Mouse (Mus musculus) heart, embryonic 12.5 days (tissue): ENCODE data around the gene Col4a2. TPM values are rescaled to one million over a fixed set of nuclear protein-coding genes. Genes with fewer than 3 reads are reported as not detected.
A peak's percentile ranks its signal among the peaks of the same experiment; 100 is the strongest.

Experiments
- ATAC-seq: fragments of 200-750 bp; cut with Nextera tagmentation; 2 replicates; pipeline ENCODE4 v1.8.0; 2017; ENCODE audit warnings: moderate TSS enrichment, moderate library complexity; ENCODE audit not compliant: insufficient number of reproducible peaks, low FRiP score
- H3K27ac ChIP-seq: fragments of 300-500 bp; sonication (generic); 2 replicates; pipeline ENCODE4 v1.5.1; 2016; ENCODE audit warnings: mild to moderate bottlenecking, moderate library complexity; ENCODE audit not compliant: poor library complexity, severe bottlenecking
- H3K27me3 ChIP-seq: fragments of 300-500 bp; sonication (generic); replicated peaks from 2 replicates; pipeline ENCODE4 v1.6.1; 2016; ENCODE audit warnings: mild to moderate bottlenecking, moderate library complexity
- H3K36me3 ChIP-seq: fragments of 300-500 bp; sonication (generic); 2 replicates; pipeline ENCODE4 v1.6.1; 2016; ENCODE audit warnings: mild to moderate bottlenecking, moderate library complexity
- H3K4me1 ChIP-seq: fragments of 300-500 bp; sonication (generic); replicated peaks from 2 replicates; pipeline ENCODE4 v1.6.1; 2016; ENCODE audit warnings: mild to moderate bottlenecking
- H3K4me2 ChIP-seq: fragments of 300-500 bp; sonication (generic); 2 replicates; pipeline ENCODE4 v1.6.1; 2016; ENCODE audit warnings: mild to moderate bottlenecking, moderate library complexity
- H3K4me3 ChIP-seq: fragments of 300-500 bp; sonication (generic); 2 replicates; pipeline ENCODE4 v1.5.1; 2016; ENCODE audit warnings: mild to moderate bottlenecking
- H3K9ac ChIP-seq: fragments of 300-500 bp; sonication (generic); 2 replicates; pipeline ENCODE4 v1.6.1; 2016; ENCODE audit warnings: mild to moderate bottlenecking, moderate library complexity
- H3K9me3 ChIP-seq: fragments of 300-500 bp; sonication (generic); replicated peaks from 2 replicates; pipeline ENCODE4 v1.6.1; 2016; ENCODE audit warnings: mild to moderate bottlenecking, moderate library complexity
- WGBS: fragments of 180-500 bp; shearing (Covaris S2); methylation state at CpG from one replicate; pipeline ENCODE4 v1.1.7; 2016; 5-methylcytosine and 5-hydroxymethylcytosine counted together
- polyA plus RNA-seq: library from polyadenylated mRNA; unstranded; fragments of >200 nt; fragmentation: Nextera tagmentation; extraction: Ambion mirVana; gene quantifications from 2 replicates; pipeline ENCODE4 v1.2.1, GENCODE M21; 2016

Gene Col4a2
- polyA plus RNA-seq, 1 experiment from 2014 or later: 117 TPM

- ATAC-seq: no peak
- H3K27ac ChIP-seq: no peak overlapping the region
- peaks cover 5% of the 10 kb centered on the region; the same call in 1 of the 2 replicates for H3K36me3 ChIP-seq
- no peak overlapping the region for H3K4me3 ChIP-seq
- no peak overlapping the region for H3K9ac ChIP-seq
- peaks cover 63% of the 10 kb centered on the region for H3K4me1 ChIP-seq
- H3K27me3 ChIP-seq: no peaks in the 10 kb centered on the region
- WGBS: 84% methylated on average over 10 of the region's 10 CpGs
- H3K9me3 ChIP-seq: no peaks in the 10 kb centered on the region
- no peak overlapping the region for H3K4me2 ChIP-seq
Observed at GRCm38 (mm10) chr8:11296282-11296943, 16.2 kb upstream of the Col4a2 start.

DNA sequence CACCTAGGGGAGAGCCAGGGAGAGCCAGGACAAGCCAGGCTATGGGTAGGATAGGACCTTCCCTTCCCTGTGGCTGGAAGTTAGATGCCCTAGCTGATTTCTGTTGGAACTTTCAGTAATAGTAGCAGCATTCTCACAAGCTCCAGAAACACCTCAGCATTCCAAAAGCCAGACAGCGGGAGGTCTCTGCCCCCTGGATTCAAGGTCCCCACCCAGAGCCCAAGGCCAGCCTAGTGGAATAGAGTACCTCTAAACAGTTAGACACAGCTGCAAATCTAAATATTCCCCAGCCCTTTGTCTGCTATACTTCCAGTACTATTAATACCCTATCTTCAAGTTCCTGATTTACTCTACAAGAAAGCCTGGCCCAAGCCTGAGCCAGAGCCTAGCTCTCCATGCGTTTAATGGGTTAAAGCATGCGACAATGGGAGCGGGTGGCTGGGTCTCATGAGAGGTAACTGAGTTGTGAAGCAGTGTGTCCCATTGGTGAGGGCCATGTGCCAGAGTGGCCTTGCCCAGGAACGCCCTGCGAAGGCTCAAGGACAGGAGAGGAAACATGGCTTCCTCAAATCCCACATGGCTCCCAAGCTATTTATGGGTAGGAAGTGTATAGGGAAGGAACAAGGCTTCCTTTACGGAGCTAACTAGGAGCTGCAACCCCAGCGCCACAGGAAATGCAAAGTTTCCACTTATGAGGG lies 15.3 kb upstream of the Col4a2 start:
- ATAC-seq: peak; percentile 60; the same call in 1 of the 2 replicates
- Histone ChIP-seq H3K27me3 (no peaks in the 10 kb centered on the region), H3K9me3 (no peaks in the 10 kb centered on the region), H3K27ac (peak overlapping the region; percentile 61), H3K4me1 (peaks cover 63% of the 10 kb centered on the region), H3K4me2 (no peak overlapping the region), H3K36me3 (peaks cover 5% of the 10 kb centered on the region; the same call in 1 of the 2 replicates), H3K9ac (no peak overlapping the region), H3K4me3 (no peak overlapping the region)
- WGBS: 56% methylated on average over 8 of the region's 8 CpGs

DNA sequence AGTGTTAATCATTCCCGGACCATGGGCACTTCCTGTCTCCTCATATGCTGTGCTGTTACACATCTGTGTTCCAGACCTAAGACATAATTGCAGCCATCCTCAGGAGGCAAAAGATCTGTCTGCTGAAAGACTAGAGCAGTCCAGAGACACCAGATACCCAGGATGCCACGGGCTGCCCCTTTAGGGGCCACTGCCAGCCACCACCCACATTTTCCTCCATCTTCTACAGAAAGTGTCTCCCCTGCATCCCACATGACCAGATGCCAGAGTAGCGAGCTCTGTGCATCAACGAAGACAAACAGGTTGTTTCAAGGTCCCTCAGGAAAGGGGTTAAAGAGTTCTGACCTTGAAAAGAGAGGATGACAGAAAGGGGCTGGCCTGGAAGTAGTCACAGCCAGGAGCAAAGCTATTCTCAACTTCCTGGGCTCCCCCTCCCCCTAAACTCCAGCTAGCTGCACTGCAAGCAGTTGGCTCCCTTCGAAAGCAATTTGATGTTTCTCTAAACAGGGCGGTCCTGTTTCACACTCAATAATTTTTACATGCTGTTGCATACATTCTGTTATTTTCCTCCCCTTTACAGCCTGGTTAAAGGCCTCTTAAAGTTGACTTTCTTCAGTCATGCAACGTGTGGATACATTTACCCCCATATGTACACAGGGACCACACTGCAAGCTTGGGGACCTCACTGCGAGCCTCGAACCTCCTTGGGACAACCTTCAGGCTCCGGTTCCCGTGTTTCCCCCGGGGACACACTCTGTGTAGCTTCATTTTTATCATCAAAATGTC lies 13.9 kb upstream of the Col4a2 start:
- peaks cover 62% of the 10 kb centered on the region for H3K4me1 ChIP-seq
- H3K27me3 ChIP-seq: no peaks in the 10 kb centered on the region
- H3K4me3 ChIP-seq: no peak overlapping the region
- H3K36me3 ChIP-seq: no peaks in the 10 kb centered on the region
- H3K4me2 ChIP-seq: no peak overlapping the region
- 0 out of 2 replicates have a peak overlapping the region, but pooled peaks have one; percentile 16 for H3K9ac ChIP-seq
- H3K9me3 ChIP-seq: no peaks in the 10 kb centered on the region
- peak overlapping the region; percentile 61 for H3K27ac ChIP-seq
- 53% methylated on average over 12 of the region's 12 CpGs for WGBS
- no peak for ATAC-seq

DNA sequence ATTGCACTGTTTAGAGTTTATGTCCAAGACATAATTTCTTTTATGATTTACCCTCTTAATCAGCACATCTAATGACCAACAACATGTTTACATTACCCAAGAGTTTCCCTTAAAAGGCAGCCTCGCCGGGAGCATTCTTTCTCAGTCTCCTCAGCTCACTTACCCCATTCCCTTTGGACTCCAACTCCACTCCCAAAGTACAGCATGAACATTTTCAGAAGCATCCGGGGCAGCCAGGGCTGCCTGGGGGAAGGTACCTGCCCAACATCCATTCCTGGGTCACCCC lies 13.3 kb upstream of the Col4a2 start:
- Histone ChIP-seq H3K27ac (peak overlapping the region; percentile 61), H3K4me3 (no peak overlapping the region), H3K36me3 (no peaks in the 10 kb centered on the region), H3K9ac (no peak overlapping the region), H3K4me2 (no peak overlapping the region), H3K4me1 (peaks cover 56% of the 10 kb centered on the region), H3K9me3 (no peaks in the 10 kb centered on the region), H3K27me3 (no peaks in the 10 kb centered on the region)
- WGBS: 77% methylated on average over 3 of the region's 3 CpGs
- ATAC-seq: no peak

- Histone ChIP-seq H3K4me1 (peaks cover 51% of the 10 kb centered on the region), H3K9ac (no peak overlapping the region), H3K27ac (no peak overlapping the region), H3K9me3 (no peaks in the 10 kb centered on the region), H3K36me3 (no peaks in the 10 kb centered on the region; the same call in 1 of the 2 replicates), H3K4me3 (no peak overlapping the region), H3K4me2 (no peak overlapping the region), H3K27me3 (no peaks in the 10 kb centered on the region)
- 71% methylated on average over 8 of the region's 8 CpGs for WGBS
- no peak for ATAC-seq
Observed at GRCm38 (mm10) chr8:11300436-11300835, 12.2 kb upstream of the Col4a2 start.

- Histone ChIP-seq H3K9ac (no peak overlapping the region), H3K27me3 (no peaks in the 10 kb centered on the region), H3K4me3 (no peak overlapping the region), H3K9me3 (no peaks in the 10 kb centered on the region), H3K4me2 (no peak overlapping the region), H3K36me3 (peaks cover 12% of the 10 kb centered on the region), H3K27ac (no peak overlapping the region), H3K4me1 (peaks cover 37% of the 10 kb centered on the region)
- no peak for ATAC-seq
- 75% methylated on average over 6 of the region's 6 CpGs for WGBS
Observed at GRCm38 (mm10) chr8:11304027-11304601, 8.5 kb upstream of the Col4a2 start.

- 81% methylated on average over 1 of the region's 1 CpGs for WGBS
- Histone ChIP-seq H3K27ac (no peak overlapping the region), H3K4me1 (peaks cover 37% of the 10 kb centered on the region), H3K9me3 (no peaks in the 10 kb centered on the region), H3K27me3 (no peaks in the 10 kb centered on the region), H3K36me3 (peaks cover 12% of the 10 kb centered on the region), H3K4me2 (no peak overlapping the region), H3K9ac (no peak overlapping the region), H3K4me3 (no peak overlapping the region)
- no peak for ATAC-seq
Observed at GRCm38 (mm10) chr8:11305539-11305938, 7.1 kb upstream of the Col4a2 start.

DNA sequence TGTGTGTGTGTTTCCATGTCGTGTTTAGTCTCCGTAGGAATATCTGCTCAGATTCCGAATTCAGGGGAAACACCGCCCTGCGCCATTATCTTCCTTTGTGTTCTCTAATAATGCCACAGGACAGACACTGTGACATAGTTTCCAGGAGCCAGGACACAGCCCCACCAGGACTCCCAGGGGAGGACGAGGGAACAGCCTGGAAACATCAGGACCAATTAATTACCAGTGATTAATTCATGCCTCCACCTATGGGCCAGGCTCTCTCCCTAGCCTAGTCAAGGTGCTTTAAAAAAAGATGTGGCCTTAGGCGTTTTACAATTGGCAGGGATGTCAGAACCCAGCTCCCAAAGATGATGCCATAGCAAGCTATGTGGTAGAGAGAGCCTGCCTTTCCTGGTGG lies 5.2 kb upstream of the Col4a2 start:
- H3K4me2 ChIP-seq: no peak overlapping the region
- no peak overlapping the region for H3K9ac ChIP-seq
- no peak overlapping the region for H3K27ac ChIP-seq
- no peak for ATAC-seq
- H3K4me1 ChIP-seq: peaks cover 38% of the 10 kb centered on the region
- peaks cover 12% of the 10 kb centered on the region for H3K36me3 ChIP-seq
- no peaks in the 10 kb centered on the region for H3K27me3 ChIP-seq
- no peaks in the 10 kb centered on the region for H3K9me3 ChIP-seq
- H3K4me3 ChIP-seq: no peak overlapping the region
- 71% methylated on average over 7 of the region's 7 CpGs for WGBS

DNA sequence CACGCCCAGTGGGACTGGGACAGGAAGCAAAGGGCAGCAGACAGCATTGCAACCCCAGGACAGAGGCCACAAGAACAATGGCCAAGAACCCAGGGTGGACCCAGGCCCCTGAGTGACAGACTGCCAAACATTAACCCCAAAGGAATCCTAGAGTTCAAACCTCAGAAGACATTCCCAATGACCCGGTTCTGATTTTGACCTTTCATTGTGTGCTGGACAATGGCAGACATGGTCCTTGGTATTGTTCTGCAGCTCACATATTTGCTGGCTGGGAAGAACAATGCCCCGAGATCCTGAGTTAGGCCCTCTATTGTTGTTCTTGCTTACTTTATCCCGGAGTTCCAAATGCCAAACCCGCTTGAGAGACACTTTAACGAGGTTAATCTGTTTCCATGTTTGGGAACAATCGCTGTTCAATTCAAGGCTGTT lies 4.0 kb upstream of the Col4a2 start:
- peak overlapping the region; percentile 95 for H3K4me2 ChIP-seq
- H3K27me3 ChIP-seq: no peaks in the 10 kb centered on the region
- WGBS: 57% methylated on average over 7 of the region's 7 CpGs
- peaks cover 12% of the 10 kb centered on the region for H3K36me3 ChIP-seq
- no peak overlapping the region for H3K27ac ChIP-seq
- peak overlapping the region; percentile 9 for H3K4me3 ChIP-seq
- H3K9ac ChIP-seq: no peak overlapping the region
- ATAC-seq: no peak
- H3K9me3 ChIP-seq: no peaks in the 10 kb centered on the region
- peaks cover 42% of the 10 kb centered on the region for H3K4me1 ChIP-seq

GRCm38 (mm10) chr8:11309226-11309625 lies 3.4 kb upstream of the Col4a2 start:
- Histone ChIP-seq H3K4me3 (peak overlapping the region; percentile 9), H3K4me2 (peak overlapping the region; percentile 95), H3K4me1 (peaks cover 48% of the 10 kb centered on the region), H3K9ac (0 out of 2 replicates have a peak overlapping the region, but pooled peaks have one; percentile 23), H3K27me3 (no peaks in the 10 kb centered on the region), H3K27ac (no peak overlapping the region), H3K36me3 (peaks cover 12% of the 10 kb centered on the region), H3K9me3 (no peaks in the 10 kb centered on the region)
- ATAC-seq: no peak
- WGBS: 19% methylated on average over 5 of the region's 5 CpGs

- no peak for ATAC-seq
- Histone ChIP-seq H3K27ac (peak overlapping the region; percentile 10; the same call in 1 of the 2 replicates), H3K9ac (peak overlapping the region; percentile 23; the same call in 1 of the 2 replicates), H3K36me3 (peaks cover 14% of the 10 kb centered on the region; the same call in 1 of the 2 replicates), H3K9me3 (no peaks in the 10 kb centered on the region), H3K4me2 (peak overlapping the region; percentile 95), H3K4me3 (peak overlapping the region; percentile 93), H3K27me3 (no peaks in the 10 kb centered on the region), H3K4me1 (peaks cover 55% of the 10 kb centered on the region)
- 31% methylated on average over 2 of the region's 2 CpGs for WGBS
Observed at GRCm38 (mm10) chr8:11310049-11310448, 2.6 kb upstream of the Col4a2 start.
